Mouse (Mus musculus) cerebellum, postnatal 14 days (tissue): ENCODE measurements at regions not wholly inside any gene's neighbourhood (a gene's known extent, or its start where the extent isn't known, plus 50 kb on each side); places are given as distances from the start of the nearest gene placed in this dataset.

Experiments
- DNase-seq, 2 experiments: peaks; one replicate each; pipeline ENCODE4 v3.0.0; 2021; ENCODE audit warnings: mixed read lengths in 2 of 2

- peak; percentile 17 to 43 for DNase-seq
Observed at GRCm38 (mm10) chr3:43783000-43783588, 1595.1 kb upstream of the Pcdh10 start.

GRCm38 (mm10) chr3:43784170-43784569 is 1594.0 kb upstream of the Pcdh10 start:
- DNase-seq: no peak
